Mouse (Mus musculus): ENCODE results near the gene Myrf. TPM values are rescaled to one million over a fixed set of nuclear protein-coding genes. Genes with fewer than 3 reads are reported as not detected.
A peak's percentile ranks its signal among the peaks of the same experiment; 100 is the strongest.

Myrf gene
- polyA plus RNA-seq, 1 experiment = 2.3 TPM

DNA sequence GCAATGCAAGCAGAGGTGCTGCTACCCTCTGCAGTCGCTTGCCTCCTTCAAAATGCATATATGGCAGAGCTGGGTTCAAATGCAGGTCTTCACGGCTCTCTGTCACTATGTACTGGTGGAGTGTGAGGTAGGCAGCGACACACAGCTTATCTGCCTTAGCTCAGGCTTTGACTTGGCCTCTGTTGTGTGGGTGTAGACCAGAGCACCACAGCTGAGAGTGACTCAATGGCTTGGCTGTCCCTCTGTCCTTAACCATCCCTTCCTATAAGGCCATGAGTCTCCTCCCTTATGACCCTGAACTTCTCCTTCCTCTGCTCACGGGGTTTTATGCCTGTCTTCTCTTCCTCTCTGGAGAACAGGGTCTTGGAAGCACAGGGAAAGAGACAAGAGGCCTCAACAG is 29.7 kb downstream of the Myrf start:
- no peak for TF ChIP-seq POLR2A (IDR thresholded peaks at IDR 0.05; ENCODE audit: low read depth, low read length)
- TF ChIP-seq CTCF (IDR thresholded peaks at IDR 0.05; ENCODE audit: extremely low read depth, insufficient read depth, insufficient read length, insufficient replicate concordance) = no peak
- H3K36me3 ChIP-seq (ENCODE audit: control insufficient read depth, insufficient read depth, low read length) = peaks cover 20% of the 10 kb centered on the region
- WGBS = 79% methylated on average over 4 of the region's 4 CpGs
- no peak overlapping the region for H3K4me3 ChIP-seq (ENCODE audit: extremely low read depth, insufficient read depth, insufficient read length)
- no peak for DNase-seq (ENCODE audit: low read depth in 1 of 2, low spot score in 2 of 2)
- no peaks in the 10 kb centered on the region for H3K4me1 ChIP-seq (ENCODE audit: control insufficient read depth, insufficient read depth, insufficient read length)
- H3K27me3 ChIP-seq (ENCODE audit: control insufficient read depth, insufficient read depth, low read length) = no peaks in the 10 kb centered on the region
- H3K27ac ChIP-seq (ENCODE audit: insufficient read depth, low read length) = no peak overlapping the region

GRCm38 (mm10) chr19:10208851-10209250 is 31.7 kb downstream of the Myrf start:
- no peak for DNase-seq (ENCODE audit: low read depth in 1 of 2, low spot score in 2 of 2)
- H3K4me3 ChIP-seq (ENCODE audit: extremely low read depth, insufficient read depth, insufficient read length) = no peak overlapping the region
- TF ChIP-seq CTCF (IDR thresholded peaks at IDR 0.05; ENCODE audit: extremely low read depth, insufficient read depth, insufficient read length, insufficient replicate concordance) (no peak), POLR2A (IDR thresholded peaks at IDR 0.05; ENCODE audit: low read depth, low read length) (no peak)
- H3K27me3 ChIP-seq (ENCODE audit: control insufficient read depth, insufficient read depth, low read length) = no peaks in the 10 kb centered on the region
- peaks cover 20% of the 10 kb centered on the region for H3K36me3 ChIP-seq (ENCODE audit: control insufficient read depth, insufficient read depth, low read length)
- no peak overlapping the region for H3K27ac ChIP-seq (ENCODE audit: insufficient read depth, low read length)
- WGBS = 84% methylated on average over 3 of the region's 3 CpGs
- H3K4me1 ChIP-seq (ENCODE audit: control insufficient read depth, insufficient read depth, insufficient read length) = no peaks in the 10 kb centered on the region

GRCm38 (mm10) chr19:10205051-10205450 is 35.5 kb downstream of the Myrf start:
- Histone ChIP-seq H3K27me3 (ENCODE audit: control insufficient read depth, insufficient read depth, low read length) (no peaks in the 10 kb centered on the region), H3K36me3 (ENCODE audit: control insufficient read depth, insufficient read depth, low read length) (peaks cover 27% of the 10 kb centered on the region), H3K4me1 (ENCODE audit: control insufficient read depth, insufficient read depth, insufficient read length) (no peaks in the 10 kb centered on the region; the same call in 1 of the 2 replicates), H3K4me3 (ENCODE audit: extremely low read depth, insufficient read depth, insufficient read length) (no peak overlapping the region), H3K27ac (ENCODE audit: insufficient read depth, low read length) (no peak overlapping the region)
- WGBS = 77% methylated on average over 6 of the region's 6 CpGs
- TF ChIP-seq POLR2A (IDR thresholded peaks at IDR 0.05; ENCODE audit: low read depth, low read length) = no peak
- no peak for TF ChIP-seq CTCF (IDR thresholded peaks at IDR 0.05; ENCODE audit: extremely low read depth, insufficient read depth, insufficient read length, insufficient replicate concordance)
- DNase-seq (ENCODE audit: low read depth in 1 of 2, low spot score in 2 of 2) = no peak

GRCm38 (mm10) chr19:10204616-10205001 is 35.9 kb downstream of the Myrf start:
- Histone ChIP-seq H3K27ac (ENCODE audit: insufficient read depth, low read length) (no peak overlapping the region), H3K27me3 (ENCODE audit: control insufficient read depth, insufficient read depth, low read length) (no peaks in the 10 kb centered on the region), H3K4me3 (ENCODE audit: extremely low read depth, insufficient read depth, insufficient read length) (peak overlapping the region; percentile 15; the same call in 1 of the 2 replicates), H3K4me1 (ENCODE audit: control insufficient read depth, insufficient read depth, insufficient read length) (no peaks in the 10 kb centered on the region; the same call in 1 of the 2 replicates), H3K36me3 (ENCODE audit: control insufficient read depth, insufficient read depth, low read length) (peaks cover 28% of the 10 kb centered on the region)
- under 1% methylated on average over 5 of the region's 5 CpGs for WGBS
- TF ChIP-seq CTCF (IDR thresholded peaks at IDR 0.05; ENCODE audit: extremely low read depth, insufficient read depth, insufficient read length, insufficient replicate concordance) (no peak), POLR2A (IDR thresholded peaks at IDR 0.05; ENCODE audit: low read depth, low read length) (no peak)
- peak; percentile 17 to 52 for DNase-seq (ENCODE audit: low read depth in 1 of 2, low spot score in 2 of 2)

GRCm38 (mm10) chr19:10203848-10204615 is 36.5 kb downstream of the Myrf start, which contains the start of the genes Tmem258 and Fen1:
TSS of gene Tmem258 (plus strand) at chr19:10204014.
TSS of gene Fen1 (minus strand) at chr19:10204169.
- DNase-seq (ENCODE audit: low read depth in 1 of 2, low spot score in 2 of 2) = peak; percentile 82 to 86
- WGBS = under 1% methylated on average over 40 of the region's 40 CpGs
- TF ChIP-seq POLR2A (IDR thresholded peaks at IDR 0.05; ENCODE audit: low read depth, low read length) (peak; percentile 52; the same call in 1 of the 2 replicates), CTCF (IDR thresholded peaks at IDR 0.05; ENCODE audit: extremely low read depth, insufficient read depth, insufficient read length, insufficient replicate concordance) (no peak)

DNA sequence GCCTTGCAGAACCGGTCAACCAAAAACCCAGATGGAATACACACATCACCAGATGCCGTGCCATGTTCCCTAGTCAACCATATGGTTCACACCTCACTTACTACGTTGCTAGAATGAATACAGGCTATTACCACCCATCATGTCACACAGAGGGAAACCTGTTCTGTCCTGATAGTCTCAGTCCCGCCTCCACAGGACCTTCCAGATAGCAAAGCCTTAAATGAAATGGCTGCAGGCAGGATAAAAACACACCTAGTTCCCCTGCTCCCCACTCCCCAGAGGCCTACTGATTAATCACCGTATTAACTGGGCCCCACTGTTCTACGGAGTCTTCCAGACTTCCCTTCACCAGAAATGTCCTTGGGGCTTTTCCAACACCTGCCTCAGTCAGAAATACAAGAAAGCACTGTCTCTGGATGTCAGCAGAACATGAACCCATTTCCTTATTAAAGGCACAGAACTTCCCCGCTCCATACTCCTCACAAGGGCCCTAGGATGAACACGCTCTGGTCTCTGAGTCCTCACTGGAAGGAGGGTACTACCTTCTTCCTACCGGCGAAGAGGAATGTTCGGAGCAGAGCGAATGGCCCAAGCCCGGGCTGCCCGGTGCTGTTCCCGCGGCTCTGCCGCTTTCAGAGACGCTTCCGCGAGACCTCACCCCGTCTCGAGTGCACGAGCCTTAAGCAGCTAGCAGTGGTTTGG is 37.3 kb downstream of the Myrf start:
- peak overlapping the region; percentile 95 for H3K4me3 ChIP-seq (ENCODE audit: extremely low read depth, insufficient read depth, insufficient read length)
- TF ChIP-seq POLR2A (IDR thresholded peaks at IDR 0.05; ENCODE audit: low read depth, low read length) = no peak
- no peak for TF ChIP-seq CTCF (IDR thresholded peaks at IDR 0.05; ENCODE audit: extremely low read depth, insufficient read depth, insufficient read length, insufficient replicate concordance)
- H3K4me1 ChIP-seq (ENCODE audit: control insufficient read depth, insufficient read depth, insufficient read length) = no peaks in the 10 kb centered on the region; the same call in 1 of the 2 replicates
- no peaks in the 10 kb centered on the region for H3K27me3 ChIP-seq (ENCODE audit: control insufficient read depth, insufficient read depth, low read length)
- H3K27ac ChIP-seq (ENCODE audit: insufficient read depth, low read length) = peak overlapping the region; percentile 93
- 2% methylated on average over 23 of the region's 23 CpGs for WGBS
- peaks cover 25% of the 10 kb centered on the region for H3K36me3 ChIP-seq (ENCODE audit: control insufficient read depth, insufficient read depth, low read length)
- DNase-seq (ENCODE audit: low read depth in 1 of 2, low spot score in 2 of 2) = no peak

More at GRCm38 (mm10) chr19:10203848-10204615, 36.5 kb downstream of the Myrf start, which contains the start of the genes Tmem258 and Fen1:
- Histone ChIP-seq H3K4me1 (ENCODE audit: control insufficient read depth, insufficient read depth, insufficient read length) (no peaks in the 10 kb centered on the region; the same call in 1 of the 2 replicates), H3K27me3 (ENCODE audit: control insufficient read depth, insufficient read depth, low read length) (no peaks in the 10 kb centered on the region), H3K4me3 (ENCODE audit: extremely low read depth, insufficient read depth, insufficient read length) (peak within 1 kb of the TSS; percentile 95), H3K36me3 (ENCODE audit: control insufficient read depth, insufficient read depth, low read length) (peaks cover 27% of the 10 kb centered on the region), H3K27ac (ENCODE audit: insufficient read depth, low read length) (peak within 1 kb of the TSS; percentile 93)
